Mouse (Mus musculus) MEL (cell line): ENCODE results near the gene Tbx15. TPM values are rescaled to one million over a fixed set of nuclear protein-coding genes. Genes with fewer than 3 reads are reported as not detected.

Experiments used
- DNase-seq: peaks from one replicate; pipeline ENCODE4 v3.0.0; 2011; ENCODE audit warnings: low read depth, low spot score
- H3K27ac ChIP-seq: 2 replicates; pipeline ENCODE4 v1.5.1; 2012; ENCODE audit warnings: low read depth, mild to moderate bottlenecking, control low read depth, low read length, moderate library complexity; ENCODE audit not compliant: control insufficient read depth
- H3K27me3 ChIP-seq, 2 experiments: fragments of 150-350 bp in 1 of 2; sonication (generic) in 1 of 2; 2 replicates each; pipeline ENCODE4 v1.6.1; 2012; ENCODE audit warnings: low read length in 2 of 2, mild to moderate bottlenecking in 2 of 2, improper control_type of control experiment in 1 of 2, moderate library complexity in 1 of 2; ENCODE audit not compliant: insufficient read depth in 2 of 2, control insufficient read depth in 1 of 2
- H3K36me3 ChIP-seq, 2 experiments: 2 replicates each; pipeline ENCODE4 v1.6.1; 2012 to 2014; ENCODE audit warnings: low read length in 2 of 2, improper control_type of control experiment in 1 of 2, inconsistent platforms in 1 of 2, mild to moderate bottlenecking in 1 of 2; ENCODE audit not compliant: insufficient read depth in 2 of 2, control insufficient read depth in 1 of 2
- H3K4me1 ChIP-seq, 2 experiments: fragments of 150-350 bp in 1 of 2; sonication (generic) in 1 of 2; 2 replicates each; pipeline ENCODE4 v1.6.1; 2012; ENCODE audit warnings: low read length in 2 of 2, improper control_type of control experiment in 1 of 2, mild to moderate bottlenecking in 1 of 2; ENCODE audit not compliant: insufficient read depth in 2 of 2, control insufficient read depth in 1 of 2
- H3K4me3 ChIP-seq, 2 experiments: fragments of 150-350 bp in 1 of 2; sonication (generic) in 1 of 2; 2 replicates each; pipeline ENCODE4 v1.5.1; 2012; ENCODE audit warnings: low read depth in 2 of 2, low read length in 2 of 2, mild to moderate bottlenecking in 2 of 2, moderate library complexity in 2 of 2, control low read depth in 1 of 2, improper control_type of control experiment in 1 of 2; ENCODE audit not compliant: control insufficient read depth in 1 of 2, insufficient read depth in 1 of 2
- H3K79me2 ChIP-seq: 2 replicates; pipeline ENCODE4 v1.6.1; 2012; ENCODE audit warnings: mild to moderate bottlenecking, low read length, moderate library complexity; ENCODE audit not compliant: control insufficient read depth, poor library complexity, insufficient read depth
- H3K9ac ChIP-seq: 2 replicates; pipeline ENCODE4 v1.6.1; 2012; ENCODE audit warnings: low read depth, mild to moderate bottlenecking, control low read depth, low read length, moderate library complexity; ENCODE audit not compliant: control insufficient read depth, poor library complexity, severe bottlenecking
- H3K9me3 ChIP-seq: fragments of 150-350 bp; sonication (generic); replicated peaks from 2 replicates; pipeline ENCODE4 v1.6.1; 2012; ENCODE audit warnings: mild to moderate bottlenecking, low read length, improper control_type of control experiment, moderate library complexity; ENCODE audit not compliant: insufficient read depth
- BHLHE40 ChIP-seq: IDR thresholded peaks from 2 replicates; pipeline ENCODE4 v1.6.1; 2012; ENCODE audit warnings: low read depth, mild to moderate bottlenecking, inconsistent platforms, low read length, improper control_type of control experiment, borderline replicate concordance
- CHD2 ChIP-seq: IDR thresholded peaks from 2 replicates; pipeline ENCODE4 v1.6.1; 2011; ENCODE audit warnings: low read length, improper control_type of control experiment
- EP300 ChIP-seq, 2 experiments: IDR thresholded peaks; 2 replicates each; pipeline ENCODE4 v1.6.1; 2011; ENCODE audit warnings: improper control_type of control experiment in 2 of 2, low read length in 2 of 2, low read depth in 1 of 2, mild to moderate bottlenecking in 1 of 2
- ETS1 ChIP-seq: IDR thresholded peaks from 2 replicates; pipeline ENCODE4 v1.6.1; 2012; ENCODE audit warnings: low read depth, mild to moderate bottlenecking, inconsistent platforms, low read length, improper control_type of control experiment, moderate library complexity
- GABPA ChIP-seq: IDR thresholded peaks from 2 replicates; pipeline ENCODE4 v1.6.1; 2012; ENCODE audit warnings: low read depth, mild to moderate bottlenecking, inconsistent platforms, low read length, improper control_type of control experiment, moderate library complexity
- GATA1 ChIP-seq: IDR thresholded peaks from 2 replicates; pipeline ENCODE4 v1.6.1; 2011; ENCODE audit warnings: low read depth, low read length, improper control_type of control experiment
- JUND ChIP-seq: IDR thresholded peaks from 2 replicates; pipeline ENCODE4 v1.6.1; 2011; ENCODE audit warnings: low read depth, mild to moderate bottlenecking, improper control_type of control experiment, low read length
- KAT2A ChIP-seq: conservative IDR thresholded peaks from 2 replicates; pipeline ENCODE4 v1.6.1; 2012; ENCODE audit warnings: low read depth, low read length, improper control_type of control experiment, inconsistent platforms
- MAX ChIP-seq: IDR thresholded peaks from 2 replicates; pipeline ENCODE4 v1.6.1; 2011; ENCODE audit warnings: low read length, improper control_type of control experiment
- MXI1 ChIP-seq: IDR thresholded peaks from 2 replicates; pipeline ENCODE4 v1.6.1; 2011; ENCODE audit warnings: mild to moderate bottlenecking, low read depth, low read length, improper control_type of control experiment
- MYC ChIP-seq: IDR thresholded peaks from 2 replicates; pipeline ENCODE4 v1.6.1; 2011; ENCODE audit warnings: low read depth, mild to moderate bottlenecking, low read length, improper control_type of control experiment, moderate library complexity
- POLR2AphosphoS2 ChIP-seq: IDR thresholded peaks from 2 replicates; pipeline ENCODE4 v1.6.1; 2011; ENCODE audit warnings: low read length, improper control_type of control experiment
- SIN3A ChIP-seq: IDR thresholded peaks from 2 replicates; pipeline ENCODE4 v1.6.1; 2012; ENCODE audit warnings: low read length, improper control_type of control experiment, inconsistent platforms
- SMC3 ChIP-seq: IDR thresholded peaks from 2 replicates; pipeline ENCODE4 v1.6.1; 2011; ENCODE audit warnings: low read depth, low read length, improper control_type of control experiment
- TAL1 ChIP-seq: IDR thresholded peaks from 2 replicates; pipeline ENCODE4 v1.6.1; 2012; ENCODE audit warnings: mild to moderate bottlenecking, inconsistent platforms, low read length, moderate library complexity, mixed read lengths
- TCF12 ChIP-seq: IDR thresholded peaks from 2 replicates; pipeline ENCODE4 v1.6.1; 2014; ENCODE audit warnings: low read depth, mild to moderate bottlenecking, inconsistent platforms, low read length, improper control_type of control experiment, moderate library complexity
- ZKSCAN1 ChIP-seq: IDR thresholded peaks from 2 replicates; pipeline ENCODE4 v1.6.1; 2012; ENCODE audit warnings: low read depth, mild to moderate bottlenecking, inconsistent platforms, low read length, improper control_type of control experiment, moderate library complexity
- ZMIZ1 ChIP-seq: IDR thresholded peaks from 2 replicates; pipeline ENCODE4 v1.6.1; 2012; ENCODE audit warnings: low read depth, mild to moderate bottlenecking, inconsistent platforms, low read length, improper control_type of control experiment, moderate library complexity
- polyA plus RNA-seq, 2 experiments: library from polyadenylated mRNA; stranded (reverse) in 1 of 2; unstranded in 1 of 2; fragments of >175 nt in 1 of 2; fragments of >200 nt in 1 of 2; gene quantifications; 2 replicates each; pipeline versions ENCODE4 v1.2.1 to v1.2.4; 2012; ENCODE audit warnings: low replicate concordance in 2 of 2, low read depth in 1 of 2; ENCODE audit not compliant: insufficient read length in 2 of 2, insufficient read depth in 1 of 2, missing spikeins in 1 of 2
- total RNA-seq: library from RNA; depleted of rRNA; stranded (reverse); fragments of 300-350 nt; gene quantifications from 2 replicates; pipeline ENCODE4 v1.2.3, GENCODE M21; 2012

Gene Tbx15
- total and polyA plus RNA-seq, 3 experiments = 8.9 to 13.0 TPM; not detected in 1

DNA sequence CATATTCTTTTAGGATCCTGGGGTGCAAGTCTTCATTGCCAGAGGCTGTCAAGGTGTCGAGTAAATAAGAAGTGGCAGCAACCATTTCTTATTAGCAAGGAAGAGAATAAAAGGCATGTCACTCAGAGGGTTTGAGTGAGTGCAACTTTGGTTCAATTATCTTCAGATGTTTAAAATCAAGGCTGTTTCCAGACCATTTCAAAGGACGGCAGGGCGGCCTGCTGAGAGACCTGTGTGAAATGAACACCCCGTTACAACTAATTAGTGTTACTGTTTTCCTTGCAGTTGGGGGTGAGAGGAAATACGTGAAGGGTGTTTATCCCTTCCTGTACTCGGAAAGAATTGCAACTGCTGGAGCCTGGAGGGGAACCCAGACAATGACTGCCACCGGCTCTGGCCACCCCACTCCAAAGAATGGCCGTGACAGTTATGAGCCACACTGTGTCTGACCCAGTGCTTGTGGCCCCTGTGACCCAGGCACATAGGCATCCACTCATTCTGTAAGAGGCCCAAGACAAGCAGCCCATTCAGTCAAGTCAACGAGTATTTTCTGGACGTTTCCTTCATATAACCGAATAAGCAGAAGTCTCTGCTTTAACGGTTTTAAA lies 37.9 kb downstream of the Tbx15 start:
- Histone ChIP-seq H3K9me3 (no peaks in the 10 kb centered on the region), H3K27me3 (no peaks in the 10 kb centered on the region), H3K36me3 (peaks cover 0 to 12% of the 10 kb centered on the region in 2 experiments; a peak in 2 of 4 replicates), H3K4me1 (peaks cover 9 to 14% of the 10 kb centered on the region in 2 experiments)
- no peak for DNase-seq
- TF ChIP-seq SMC3 (no peak), JUND (no peak), GABPA (no peak), BHLHE40 (no peak), MYC (no peak), MAX (no peak), CHD2 (no peak), KAT2A (no peak), POLR2AphosphoS2 (no peak), ZKSCAN1 (no peak)
- TF ChIP-seq, all 39 proteins: peak for 0
- Histone ChIP-seq H3K4me3 (no peak overlapping the region), H3K9ac (no peak overlapping the region), H3K27ac (no peak overlapping the region), H3K79me2 (no peaks in the 10 kb centered on the region)

- peak overlapping the region; percentile 15; the same call in 1 of the 2 replicates for H3K27ac ChIP-seq
- TF ChIP-seq SIN3A = peak; percentile 84
- no peak for TF ChIP-seq ZMIZ1
- peak; percentile 12; the same call in 1 of the 2 replicates for TF ChIP-seq TCF12
- peak; percentile 23; the same call in 1 of the 2 replicates for TF ChIP-seq TAL1
- TF ChIP-seq EP300 (IDR thresholded peaks at IDR 0.05; ENCODE audit: low read depth in 1 of 2, low read length in 2 of 2) = peak; percentile 25 to 58; a peak in 1 of 4 replicates
- TF ChIP-seq GATA1 = peak; percentile 47; the same call in 1 of the 2 replicates
- TF ChIP-seq MYC = peak; percentile 71; the same call in 1 of the 2 replicates
- TF ChIP-seq POLR2AphosphoS2 = no peak
- TF ChIP-seq CHD2 = no peak
- TF ChIP-seq ETS1 = 0 out of 2 replicates have a peak, but pooled peaks have one; percentile 25
- TF ChIP-seq MXI1 = peak; percentile 90
- peak; percentile 77 for TF ChIP-seq MAX
- H3K36me3 ChIP-seq = peaks cover 0 to 12% of the 10 kb centered on the region in 2 experiments; a peak in 2 of 4 replicates
- no peak overlapping the region for H3K9ac ChIP-seq
- H3K9me3 ChIP-seq = no peaks in the 10 kb centered on the region
- H3K4me3 ChIP-seq = no peak overlapping the region
- no peaks in the 10 kb centered on the region for H3K27me3 ChIP-seq
- peak; percentile 74 for DNase-seq
- H3K79me2 ChIP-seq = no peaks in the 10 kb centered on the region
- H3K4me1 ChIP-seq = peaks cover 9 to 14% of the 10 kb centered on the region in 2 experiments
Measured at GRCm38 (mm10) chr3:99279718-99280117, 39.5 kb downstream of the Tbx15 start.
